Mouse (Mus musculus) kidney, embryonic 14.5 days (tissue): Measurements from ENCODE around the gene Proser3. TPM values are rescaled to one million over a fixed set of nuclear protein-coding genes. Genes with fewer than 3 reads are reported as not detected.

Experiments
- ATAC-seq: fragments of 200-750 bp; cut with Nextera tagmentation; 2 replicates; pipeline ENCODE4 v1.8.0; 2017; ENCODE audit warnings: moderate number of reproducible peaks, mild to moderate bottlenecking, moderate TSS enrichment, moderate library complexity; ENCODE audit not compliant: low FRiP score, low TSS enrichment
- H3K27ac ChIP-seq: fragments of 300-500 bp; sonication (generic); 2 replicates; pipeline ENCODE4 v1.5.1; 2014; ENCODE audit warnings: low read depth, mild to moderate bottlenecking, low read length, moderate library complexity, mixed read lengths
- H3K27me3 ChIP-seq: fragments of 300-500 bp; sonication (generic); 2 replicates; pipeline ENCODE4 v1.6.1; 2014; ENCODE audit warnings: mild to moderate bottlenecking, low read length; ENCODE audit not compliant: control insufficient read depth, insufficient read depth
- H3K36me3 ChIP-seq: fragments of 300-500 bp; sonication (generic); 2 replicates; pipeline ENCODE4 v1.6.1; 2014; ENCODE audit warnings: low read length, mixed read lengths; ENCODE audit not compliant: control insufficient read depth, insufficient read depth
- H3K4me1 ChIP-seq: fragments of 300-500 bp; sonication (generic); 2 replicates; pipeline ENCODE4 v1.6.1; 2014; ENCODE audit warnings: low read length, mixed read lengths; ENCODE audit not compliant: control insufficient read depth, insufficient read depth
- H3K4me2 ChIP-seq: fragments of 300-500 bp; sonication (generic); replicated peaks from 2 replicates; pipeline ENCODE4 v1.6.1; 2014; ENCODE audit warnings: low read depth, mild to moderate bottlenecking, low read length
- H3K4me3 ChIP-seq: fragments of 300-500 bp; sonication (generic); 2 replicates; pipeline ENCODE4 v1.5.1; 2014; ENCODE audit warnings: mild to moderate bottlenecking, low read length
- H3K9ac ChIP-seq: fragments of 300-500 bp; sonication (generic); 2 replicates; pipeline ENCODE4 v1.6.1; 2014; ENCODE audit warnings: low read depth, mild to moderate bottlenecking, low read length, moderate library complexity
- H3K9me3 ChIP-seq: fragments of 300-500 bp; sonication (generic); 2 replicates; pipeline ENCODE4 v1.6.1; 2016; ENCODE audit warnings: low read length; ENCODE audit not compliant: control insufficient read depth
- WGBS: fragments of 180-500 bp; shearing (Covaris S2); extraction: QIAGEN DNeasy Blood & Tissue Kit; methylation state at CpG from one replicate; pipeline ENCODE4 v1.1.7; 2014; 5-methylcytosine and 5-hydroxymethylcytosine counted together
- microRNA-seq: library from miRNA; unstranded; fragments of <30 nt; microRNA quantifications from one replicate; pipeline ENCODE4, GENCODE M21; 2016
- polyA plus RNA-seq: library from polyadenylated mRNA; unstranded; fragments of >200 nt; fragmentation: Nextera tagmentation; extraction: Ambion mirVana; gene quantifications from 2 replicates; pipeline ENCODE4 v1.2.1, GENCODE M21; 2014

The Proser3 gene
- polyA plus RNA-seq, 1 experiment from 2014 or later: 25.0 TPM

DNA sequence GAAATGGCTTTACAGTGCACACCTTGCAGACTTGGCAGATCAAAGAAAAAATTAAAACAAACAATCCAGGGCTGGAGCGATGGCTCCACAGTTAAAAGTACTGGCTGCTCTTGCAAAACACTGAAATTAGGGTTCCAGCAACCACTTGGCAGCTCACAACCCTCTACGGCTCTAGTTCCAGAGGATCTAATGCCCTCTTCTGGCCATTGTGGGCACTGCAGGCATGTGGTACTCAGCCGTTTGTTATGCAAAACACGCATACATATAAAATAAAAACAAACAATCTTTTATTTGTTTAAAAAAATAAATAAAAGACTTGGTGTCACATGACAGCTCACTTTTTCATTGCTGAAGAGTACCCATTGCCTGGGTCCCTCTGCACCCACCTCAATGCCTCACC lies 59.3 kb downstream of the Proser3 start:
- H3K27ac ChIP-seq: no peak overlapping the region
- H3K9me3 ChIP-seq: no peaks in the 10 kb centered on the region
- no peak overlapping the region for H3K4me2 ChIP-seq
- no peaks in the 10 kb centered on the region for H3K36me3 ChIP-seq
- peaks cover 6% of the 10 kb centered on the region; the same call in 1 of the 2 replicates for H3K4me1 ChIP-seq
- ATAC-seq: no peak
- no peak overlapping the region for H3K9ac ChIP-seq
- no peaks in the 10 kb centered on the region for H3K27me3 ChIP-seq
- no peak overlapping the region for H3K4me3 ChIP-seq
- WGBS: 22% methylated on average over 4 of the region's 4 CpGs

DNA sequence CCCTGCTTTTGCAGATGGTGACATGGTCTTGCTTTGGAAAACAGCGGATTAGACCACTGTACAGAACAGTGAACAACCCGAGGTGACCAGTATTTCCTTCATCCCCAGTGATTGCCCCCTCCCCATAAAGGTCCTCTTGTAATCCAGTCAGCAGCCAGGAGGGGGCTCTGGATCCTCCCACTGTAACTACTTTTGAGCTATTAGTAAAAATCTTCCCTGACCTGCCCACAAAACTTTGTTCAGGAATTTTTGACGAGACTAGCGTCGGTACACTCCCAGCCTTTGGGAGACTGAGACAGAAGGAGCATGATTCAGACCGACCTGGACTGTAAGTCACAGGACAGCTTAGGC lies 61.2 kb downstream of the Proser3 start:
- H3K9ac ChIP-seq: no peak overlapping the region
- H3K27ac ChIP-seq: no peak overlapping the region
- H3K9me3 ChIP-seq: no peaks in the 10 kb centered on the region
- no peak overlapping the region for H3K4me3 ChIP-seq
- H3K4me1 ChIP-seq: peaks cover 6% of the 10 kb centered on the region; the same call in 1 of the 2 replicates
- WGBS: 22% methylated on average over 6 of the region's 6 CpGs
- no peak overlapping the region for H3K4me2 ChIP-seq
- no peak for ATAC-seq
- H3K27me3 ChIP-seq: no peaks in the 10 kb centered on the region
- no peaks in the 10 kb centered on the region for H3K36me3 ChIP-seq

DNA sequence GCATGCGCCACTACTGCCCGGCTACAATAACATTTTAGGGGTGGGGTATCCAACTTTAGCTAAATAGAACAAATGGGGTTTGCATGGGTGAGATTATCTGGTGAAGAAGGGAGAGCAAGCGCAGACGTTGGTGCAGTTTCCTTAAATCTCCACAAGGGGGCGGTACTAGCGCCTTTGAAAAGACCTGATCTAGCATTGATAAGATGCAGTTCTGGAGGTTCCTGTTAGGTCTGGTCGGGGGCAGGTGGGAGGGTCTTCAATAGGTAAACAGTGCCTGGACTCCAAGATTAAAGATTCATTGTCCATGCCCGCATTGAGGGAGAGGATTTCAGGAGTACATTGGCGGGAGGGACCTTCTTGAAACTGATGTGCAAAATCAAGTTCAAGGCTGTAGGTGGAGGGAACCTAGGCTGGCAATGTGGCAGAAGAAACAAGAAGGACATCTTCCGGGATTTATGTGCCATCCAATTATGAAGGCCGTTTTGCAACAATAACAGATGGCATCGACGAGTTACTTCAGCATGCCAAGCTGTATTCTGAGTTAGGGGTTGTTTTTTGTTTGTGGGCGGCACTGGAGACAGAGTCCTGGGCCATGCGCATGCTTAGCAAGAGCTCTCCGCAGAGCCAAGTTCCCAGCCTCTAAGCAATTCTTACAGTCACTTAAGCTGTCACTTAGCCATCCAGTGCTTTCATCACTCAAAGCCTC lies 61.7 kb downstream of the Proser3 start:
- H3K36me3 ChIP-seq: no peaks in the 10 kb centered on the region
- H3K9me3 ChIP-seq: no peaks in the 10 kb centered on the region
- no peak overlapping the region for H3K27ac ChIP-seq
- no peaks in the 10 kb centered on the region for H3K27me3 ChIP-seq
- 35% methylated on average over 16 of the region's 16 CpGs for WGBS
- H3K9ac ChIP-seq: no peak overlapping the region
- H3K4me2 ChIP-seq: no peak overlapping the region
- no peak overlapping the region for H3K4me3 ChIP-seq
- peaks cover 6% of the 10 kb centered on the region; the same call in 1 of the 2 replicates for H3K4me1 ChIP-seq
- no peak for ATAC-seq

Small RNA genes within 50 kb of the gene (microRNA-seq; reads per million reads assigned to microRNA genes)
- gene Gm38670 (1.7 reads per million), gene Mir3569 (0.84 reads per million)

Other genes with a start within 250 kb of the Proser3 start
- 85.5 and 112 TPM in 2 replicates for gene Alkbh6, start 243.6 kb downstream of the Proser3 start, polyA plus RNA-seq
- gene Syne4, start 237.5 kb downstream of the Proser3 start, polyA plus RNA-seq: 43.5 and 72.9 TPM in 2 replicates
- gene E130208F15Rik, start 230.6 kb downstream of the Proser3 start, polyA plus RNA-seq: not detected in 2 replicates
- gene Sdhaf1, start 228.4 kb downstream of the Proser3 start, polyA plus RNA-seq: 20.6 and 21.5 TPM in 2 replicates
- gene Lrfn3, start 189.5 kb downstream of the Proser3 start, polyA plus RNA-seq: 5.8 and 7.2 TPM in 2 replicates
- gene Tyrobp, start 138.5 kb downstream of the Proser3 start, polyA plus RNA-seq: 23.8 and 26.7 TPM in 2 replicates
- 0.57 and 1.0 TPM in 2 replicates for gene Hcst, start 132.4 kb downstream of the Proser3 start, polyA plus RNA-seq
- gene Nfkbid, start 130.6 kb downstream of the Proser3 start, polyA plus RNA-seq: 1.1 and 1.9 TPM in 2 replicates
- 16.7 and 19.0 TPM in 2 replicates for gene Aplp1, start 106.8 kb downstream of the Proser3 start, polyA plus RNA-seq
- gene Kirrel2, start 94.6 kb downstream of the Proser3 start, polyA plus RNA-seq: 0.20 and 0.54 TPM in 2 replicates
- 2.7 and 3.0 TPM in 2 replicates for gene Nphs1, start 94.0 kb downstream of the Proser3 start, polyA plus RNA-seq
- gene Prodh2, start 58.7 kb downstream of the Proser3 start, polyA plus RNA-seq: 0.94 and 2.3 TPM in 2 replicates
- gene Arhgap33, start 17.2 kb downstream of the Proser3 start, polyA plus RNA-seq: 13.4 and 17.3 TPM in 2 replicates
- 8.9 and 9.2 TPM in 2 replicates for gene Hspb6, start 121 bp downstream of the Proser3 start, polyA plus RNA-seq
- 38.5 and 48.0 TPM in 2 replicates for gene Lin37, start 7.5 kb upstream of the Proser3 start, polyA plus RNA-seq
- gene U2af1l4, start 11.0 kb upstream of the Proser3 start, polyA plus RNA-seq: 109 and 119 TPM in 2 replicates
- gene Gm49396, start 11.0 kb upstream of the Proser3 start, polyA plus RNA-seq: 8.0 and 11.3 TPM in 2 replicates
- 121 and 182 TPM in 2 replicates for gene Psenen, start 11.3 kb upstream of the Proser3 start, polyA plus RNA-seq
- gene Igflr1, start 13.1 kb upstream of the Proser3 start, polyA plus RNA-seq: 2.9 and 3.7 TPM in 2 replicates
- 12.3 and 13.6 TPM in 2 replicates for gene Kmt2b, start 36.4 kb upstream of the Proser3 start, polyA plus RNA-seq
- gene Zbtb32, start 46.6 kb upstream of the Proser3 start, polyA plus RNA-seq: 0.21 and 0.22 TPM in 2 replicates
- gene Upk1a, start 60.5 kb upstream of the Proser3 start, polyA plus RNA-seq: 2.2 and 2.3 TPM in 2 replicates
- gene Cox6b1, start 73.9 kb upstream of the Proser3 start, polyA plus RNA-seq: 961 and 1,287 TPM in 2 replicates
- not detected in 2 replicates for gene Etv2, start 83.6 kb upstream of the Proser3 start, polyA plus RNA-seq
- 93.4 and 111 TPM in 2 replicates for gene Rbm42, start 98.0 kb upstream of the Proser3 start, polyA plus RNA-seq
- gene Haus5, start 112.7 kb upstream of the Proser3 start, polyA plus RNA-seq: 45.8 and 58.6 TPM in 2 replicates
- gene Pmis2, start 119.3 kb upstream of the Proser3 start, polyA plus RNA-seq: not detected in 2 replicates
- gene 2200002J24Rik, start 146.6 kb upstream of the Proser3 start, polyA plus RNA-seq: not detected in 2 replicates
- gene Atp4a, start 159.9 kb upstream of the Proser3 start, polyA plus RNA-seq: 1.2 and 1.3 TPM in 2 replicates
- 202 and 206 TPM in 2 replicates for gene Tmem147, start 177.2 kb upstream of the Proser3 start, polyA plus RNA-seq
- gene Gapdhs, start 191.4 kb upstream of the Proser3 start, polyA plus RNA-seq: 0.61 and 1.6 TPM in 2 replicates
- gene Sbsn, start 199.2 kb upstream of the Proser3 start, polyA plus RNA-seq: 1.1 and 1.6 TPM in 2 replicates
- gene Dmkn, start 211.5 kb upstream of the Proser3 start, polyA plus RNA-seq: 0.74 and 0.95 TPM in 2 replicates
- not detected in 2 replicates for gene Krtdap, start 235.6 kb upstream of the Proser3 start, polyA plus RNA-seq